Mouse (Mus musculus) hindbrain, embryonic 10.5 days (tissue): Measurements from ENCODE around the gene Mpo. TPM values are rescaled to one million over a fixed set of nuclear protein-coding genes. Genes with fewer than 3 reads are reported as not detected.

Experiments
- DNase-seq: peaks from one replicate; pipeline ENCODE4 v3.0.0-alpha.2; 2017; ENCODE audit warnings: low spot score
- H3K27ac ChIP-seq: fragments of 300-500 bp; sonication (generic); 2 replicates; pipeline ENCODE4 v1.5.1; 2016; ENCODE audit warnings: mild to moderate bottlenecking, moderate library complexity
- H3K27me3 ChIP-seq: fragments of 300-500 bp; sonication (generic); 2 replicates; pipeline ENCODE4 v1.6.1; 2016; ENCODE audit warnings: mild to moderate bottlenecking; ENCODE audit not compliant: poor library complexity, insufficient read depth, severe bottlenecking
- H3K36me3 ChIP-seq: fragments of 300-500 bp; sonication (generic); 2 replicates; pipeline ENCODE4 v1.6.1; 2016; ENCODE audit warnings: mild to moderate bottlenecking, moderate library complexity
- H3K4me1 ChIP-seq: fragments of 300-500 bp; sonication (generic); replicated peaks from 2 replicates; pipeline ENCODE4 v1.6.1; 2016; ENCODE audit warnings: mild to moderate bottlenecking
- H3K4me3 ChIP-seq: fragments of 300-500 bp; sonication (generic); 2 replicates; pipeline ENCODE4 v1.5.1; 2016; ENCODE audit warnings: mild to moderate bottlenecking, moderate library complexity
- H3K9me3 ChIP-seq: fragments of 300-500 bp; sonication (generic); 2 replicates; pipeline ENCODE4 v1.6.1; 2016; ENCODE audit warnings: mild to moderate bottlenecking, moderate library complexity
- WGBS: fragments of 180-500 bp; shearing (Covaris S2); methylation state at CpG from one replicate; pipeline ENCODE4 v1.1.7; 2016; 5-methylcytosine and 5-hydroxymethylcytosine counted together
- polyA plus RNA-seq: library from polyadenylated mRNA; unstranded; fragments of >200 nt; fragmentation: Nextera tagmentation; extraction: Ambion mirVana; gene quantifications from 2 replicates; pipeline ENCODE4 v1.2.1, GENCODE M21; 2016

Gene Mpo
- polyA plus RNA-seq, 1 experiment from 2014 or later, result 2.8 TPM

DNA sequence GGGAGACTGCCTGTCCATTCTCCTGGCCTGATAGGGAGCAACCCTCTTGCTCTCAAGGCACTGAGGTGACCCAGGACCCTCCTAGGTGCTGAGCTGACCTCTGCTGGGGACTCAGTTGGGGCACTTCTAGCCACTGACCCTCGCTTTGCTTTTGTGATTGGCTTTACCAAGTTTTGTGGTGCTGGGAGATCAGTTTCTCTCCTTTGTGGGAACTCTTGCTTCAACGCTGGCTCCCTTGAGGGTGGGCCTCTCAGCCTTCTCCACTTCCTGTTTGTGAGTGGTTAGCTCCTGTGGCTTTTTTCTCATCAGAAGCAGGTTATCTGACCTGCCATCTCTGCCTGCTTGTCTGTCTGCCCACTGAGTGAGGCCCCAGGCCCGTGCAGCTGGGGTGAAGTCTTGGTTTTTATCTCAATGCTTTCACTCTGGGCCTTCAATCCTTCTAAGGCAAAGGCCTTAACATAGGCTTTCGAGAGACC lies 41.9 kb upstream of the Mpo start:
- 75% methylated on average over 4 of the region's 4 CpGs for WGBS
- Histone ChIP-seq H3K4me1 (peaks cover 29% of the 10 kb centered on the region; the same call in 1 of the 2 replicates), H3K9me3 (no peaks in the 10 kb centered on the region), H3K4me3 (no peak overlapping the region), H3K36me3 (no peaks in the 10 kb centered on the region), H3K27ac (peak overlapping the region; percentile 73), H3K27me3 (no peaks in the 10 kb centered on the region)
- no peak for DNase-seq

DNA sequence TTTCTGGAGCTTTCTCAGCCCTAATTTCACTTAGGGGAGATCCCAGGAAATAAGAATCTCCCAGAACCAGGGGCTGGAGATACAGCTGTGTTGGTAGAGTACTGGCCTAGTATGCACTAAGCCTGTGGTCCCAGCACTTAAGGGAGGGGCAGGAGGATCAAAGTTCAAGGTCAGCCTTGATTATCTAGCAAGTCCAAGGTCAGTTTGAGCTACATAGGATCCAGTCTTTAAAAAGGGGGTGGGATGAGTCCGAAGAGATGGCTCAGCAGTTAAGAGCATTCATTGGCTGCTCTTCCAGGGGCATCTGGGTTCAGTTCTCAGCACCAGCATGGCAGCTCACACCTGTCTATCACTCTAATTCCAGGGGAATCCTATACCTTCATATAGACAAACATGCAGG lies 41.1 kb upstream of the Mpo start:
- no peak for DNase-seq
- 74% methylated on average over 1 of the region's 1 CpGs for WGBS
- Histone ChIP-seq H3K36me3 (no peaks in the 10 kb centered on the region), H3K9me3 (no peaks in the 10 kb centered on the region), H3K27ac (no peak overlapping the region), H3K4me3 (no peak overlapping the region), H3K4me1 (peaks cover 29% of the 10 kb centered on the region; the same call in 1 of the 2 replicates), H3K27me3 (no peaks in the 10 kb centered on the region)

DNA sequence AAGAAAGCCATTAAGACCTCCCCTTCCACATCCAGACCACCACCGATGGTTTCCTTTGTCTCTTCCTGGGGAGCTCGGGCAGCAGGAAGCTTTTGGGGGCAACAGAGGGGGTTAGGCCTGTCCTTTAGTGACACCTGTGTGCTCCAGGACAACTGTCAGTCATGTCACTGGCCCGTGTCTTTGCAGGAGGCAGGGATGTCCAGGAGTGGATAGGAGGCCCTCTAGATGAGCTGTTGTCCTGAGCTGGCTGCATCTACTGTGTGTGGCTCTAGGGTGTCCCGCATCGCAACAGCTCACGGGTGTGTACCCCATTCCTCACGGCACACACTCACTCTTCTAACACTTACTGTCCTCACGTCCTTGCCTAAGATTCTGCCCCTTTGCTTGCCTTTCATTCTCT lies 40.1 kb upstream of the Mpo start:
- Histone ChIP-seq H3K27ac (0 out of 2 replicates have a peak overlapping the region, but pooled peaks have one; percentile 12), H3K9me3 (no peaks in the 10 kb centered on the region), H3K4me3 (no peak overlapping the region), H3K27me3 (no peaks in the 10 kb centered on the region), H3K36me3 (no peaks in the 10 kb centered on the region), H3K4me1 (peaks cover 29% of the 10 kb centered on the region; the same call in 1 of the 2 replicates)
- 86% methylated on average over 8 of the region's 8 CpGs for WGBS
- DNase-seq, result no peak

DNA sequence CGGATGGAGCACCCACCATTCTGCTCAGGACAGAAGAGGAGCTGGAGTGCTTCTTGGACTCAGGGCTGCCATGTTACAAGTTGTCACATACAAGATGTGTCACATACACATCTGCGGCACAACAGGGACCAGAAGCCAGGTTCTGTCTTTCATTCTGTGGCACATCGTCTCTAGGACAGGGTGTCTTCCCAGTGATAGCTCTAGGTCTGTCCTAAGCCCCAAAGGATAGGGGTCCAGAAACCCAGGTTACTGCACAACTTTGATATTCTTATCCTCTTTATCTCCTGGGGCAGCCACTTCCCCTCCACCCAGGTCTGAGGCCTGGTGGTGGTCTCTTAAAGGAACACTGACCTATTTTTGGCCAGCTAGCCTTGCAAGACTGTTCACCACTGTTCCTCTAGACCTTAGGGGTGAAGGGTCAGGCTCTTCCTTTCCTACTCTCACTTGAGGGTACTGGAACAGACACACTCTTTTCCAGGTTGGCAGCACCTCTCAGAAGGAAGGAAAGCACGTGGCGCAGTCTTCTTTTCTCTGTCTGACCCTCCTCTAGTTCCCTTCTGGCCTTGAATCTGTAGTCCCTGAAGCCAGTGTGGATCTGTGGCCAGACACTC lies 39.4 kb upstream of the Mpo start:
- H3K9me3 ChIP-seq, result no peaks in the 10 kb centered on the region
- H3K4me1 ChIP-seq, result peaks cover 22% of the 10 kb centered on the region; the same call in 1 of the 2 replicates
- no peak for DNase-seq
- no peaks in the 10 kb centered on the region for H3K27me3 ChIP-seq
- peak overlapping the region; percentile 60 for H3K27ac ChIP-seq
- H3K4me3 ChIP-seq, result no peak overlapping the region
- H3K36me3 ChIP-seq, result no peaks in the 10 kb centered on the region
- WGBS, result 85% methylated on average over 5 of the region's 5 CpGs

DNA sequence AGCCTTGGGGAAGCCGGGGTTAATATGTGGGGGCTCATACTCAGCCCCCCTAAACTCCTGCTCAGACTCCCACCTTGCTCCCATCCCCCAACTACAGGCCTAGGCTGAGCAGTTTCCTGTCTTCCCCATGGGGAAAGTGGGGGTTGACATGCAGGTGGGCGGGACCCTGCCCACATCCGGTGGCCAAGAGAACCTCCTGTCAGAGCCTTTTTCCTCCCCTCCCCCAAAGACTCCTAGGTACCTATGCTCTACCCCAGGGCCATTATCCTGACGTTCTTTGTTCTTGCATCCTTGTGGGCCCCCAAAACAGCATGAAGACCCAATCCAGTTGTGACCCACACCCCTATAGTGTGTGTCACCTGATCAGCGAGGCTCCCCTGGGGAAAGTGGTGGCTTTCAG lies 38.8 kb upstream of the Mpo start:
- 74% methylated on average over 5 of the region's 5 CpGs for WGBS
- Histone ChIP-seq H3K36me3 (no peaks in the 10 kb centered on the region), H3K27ac (peak overlapping the region; percentile 60), H3K4me1 (peaks cover 16% of the 10 kb centered on the region; the same call in 1 of the 2 replicates), H3K27me3 (peaks cover 2% of the 10 kb centered on the region; the same call in 1 of the 2 replicates), H3K9me3 (no peaks in the 10 kb centered on the region), H3K4me3 (no peak overlapping the region)
- DNase-seq, result no peak

DNA sequence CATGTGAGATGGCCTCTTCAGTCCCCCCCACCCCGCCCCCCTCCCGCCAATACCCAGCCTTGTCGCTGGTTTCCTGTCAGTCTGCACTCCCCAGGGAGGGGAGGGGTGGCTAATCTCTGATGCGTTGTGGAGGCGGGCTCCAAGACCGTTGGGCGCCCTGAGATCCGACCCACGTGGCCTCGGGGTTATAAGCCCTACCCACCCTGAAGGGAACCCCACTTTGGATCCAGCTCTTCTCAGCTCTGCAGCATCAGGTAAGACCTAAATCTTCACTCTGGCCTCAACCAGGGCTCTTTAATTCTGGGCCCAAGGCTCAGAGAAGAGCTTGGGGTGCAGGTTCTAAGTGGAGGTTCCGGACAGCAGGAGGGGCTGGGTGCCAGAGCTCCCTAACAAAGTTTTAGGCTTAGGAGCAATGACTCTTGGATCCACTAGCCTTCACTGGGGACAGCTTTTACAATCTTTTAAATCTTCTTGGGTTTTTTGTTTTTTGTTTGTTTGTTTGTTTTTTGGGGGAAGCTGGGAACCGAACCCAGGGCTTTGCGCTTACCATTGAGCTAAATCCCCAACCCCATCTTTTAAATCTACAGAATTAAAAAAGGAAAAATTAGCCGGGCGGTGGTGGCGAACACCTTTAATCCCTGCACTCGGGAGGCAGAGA lies 37.9 kb upstream of the Mpo start:
- Histone ChIP-seq H3K27ac (0 out of 2 replicates have a peak overlapping the region, but pooled peaks have one; percentile 5), H3K4me1 (peaks cover 21% of the 10 kb centered on the region), H3K27me3 (peaks cover 11% of the 10 kb centered on the region), H3K36me3 (no peaks in the 10 kb centered on the region), H3K9me3 (no peaks in the 10 kb centered on the region), H3K4me3 (no peak overlapping the region; the same call in 1 of the 2 replicates)
- DNase-seq, result no peak
- 74% methylated on average over 17 of the region's 17 CpGs for WGBS

DNA sequence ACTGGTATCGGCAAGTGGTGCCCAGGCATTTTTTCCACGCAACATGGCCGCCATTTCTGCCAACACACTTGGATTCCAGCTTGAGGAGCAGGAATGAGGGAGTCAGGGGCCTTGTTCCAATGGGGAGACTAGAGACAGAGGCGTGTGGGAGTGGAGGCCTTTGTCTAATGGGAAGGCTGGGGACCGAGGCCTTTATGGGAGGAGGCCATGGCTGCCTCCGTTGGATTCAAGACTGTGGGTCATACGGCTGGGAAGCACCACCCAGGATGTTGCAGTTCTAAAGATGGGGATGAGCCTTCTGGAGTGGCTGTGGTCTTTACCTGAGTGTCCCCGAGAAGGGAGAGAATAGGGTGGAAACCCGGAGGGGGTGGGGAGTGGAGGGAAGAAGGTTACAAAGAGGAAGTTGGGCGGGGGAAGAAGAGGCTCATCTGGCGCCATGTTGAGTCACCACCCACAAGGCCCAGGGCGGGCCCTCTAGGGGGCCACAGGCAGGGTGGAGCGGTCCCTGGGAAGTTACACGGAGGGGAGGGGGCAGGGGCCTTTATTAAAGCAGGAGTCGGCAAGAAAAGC lies 37.0 kb upstream of the Mpo start:
- Histone ChIP-seq H3K36me3 (no peaks in the 10 kb centered on the region), H3K9me3 (no peaks in the 10 kb centered on the region), H3K27ac (no peak overlapping the region), H3K4me3 (peak overlapping the region; percentile 37), H3K4me1 (peaks cover 20% of the 10 kb centered on the region), H3K27me3 (peaks cover 20% of the 10 kb centered on the region)
- 84% methylated on average over 15 of the region's 15 CpGs for WGBS
- no peak for DNase-seq

DNA sequence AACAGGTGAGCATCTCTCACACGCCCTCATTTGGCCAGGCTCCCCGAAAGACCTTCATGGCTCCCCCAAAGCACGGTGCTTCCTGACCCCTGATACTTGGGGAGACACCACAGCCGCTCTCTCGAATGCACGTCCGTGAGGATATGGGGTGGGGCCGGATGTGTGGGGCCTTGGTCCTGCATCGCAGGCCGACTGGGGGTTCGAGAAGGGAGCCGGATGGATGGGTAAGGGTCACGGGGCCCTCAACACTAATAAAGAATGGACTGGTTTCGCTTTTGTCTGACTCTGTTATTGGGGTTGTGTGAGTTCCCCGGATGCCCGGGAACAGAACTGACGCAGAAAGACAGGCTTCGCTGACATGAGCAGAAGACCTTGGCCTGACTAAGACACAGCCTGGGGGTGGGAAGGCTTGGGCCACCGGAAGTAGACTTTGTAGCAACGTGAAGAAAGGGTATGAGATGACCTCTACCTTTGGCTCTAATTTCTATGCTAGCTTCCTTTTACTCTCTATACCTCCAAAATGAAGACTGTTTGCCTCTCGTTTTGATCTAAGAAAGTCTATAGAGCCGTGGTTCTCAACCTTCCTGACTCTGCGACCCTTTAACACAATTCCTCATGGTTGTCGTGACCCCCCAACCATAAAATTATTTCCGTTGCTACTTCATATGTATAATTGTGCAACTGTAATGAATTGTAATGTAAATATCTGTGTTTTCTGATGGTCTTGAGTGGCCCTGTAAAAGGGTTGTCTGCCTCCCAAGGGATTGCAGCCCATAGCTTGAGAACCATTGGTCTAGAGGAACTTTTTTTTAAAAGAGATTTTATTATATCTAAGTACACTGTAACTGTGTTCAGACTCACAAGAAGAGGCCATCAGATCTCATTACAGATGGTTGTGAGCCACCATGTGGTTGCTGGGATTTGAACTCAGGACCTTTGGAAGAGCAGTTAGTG lies 36.1 kb upstream of the Mpo start:
- peaks cover 17% of the 10 kb centered on the region for H3K4me1 ChIP-seq
- no peak for DNase-seq
- H3K4me3 ChIP-seq, result peak overlapping the region; percentile 37
- 87% methylated on average over 25 of the region's 25 CpGs for WGBS
- no peaks in the 10 kb centered on the region for H3K36me3 ChIP-seq
- no peaks in the 10 kb centered on the region for H3K9me3 ChIP-seq
- no peak overlapping the region for H3K27ac ChIP-seq
- H3K27me3 ChIP-seq, result peaks cover 29% of the 10 kb centered on the region

DNA sequence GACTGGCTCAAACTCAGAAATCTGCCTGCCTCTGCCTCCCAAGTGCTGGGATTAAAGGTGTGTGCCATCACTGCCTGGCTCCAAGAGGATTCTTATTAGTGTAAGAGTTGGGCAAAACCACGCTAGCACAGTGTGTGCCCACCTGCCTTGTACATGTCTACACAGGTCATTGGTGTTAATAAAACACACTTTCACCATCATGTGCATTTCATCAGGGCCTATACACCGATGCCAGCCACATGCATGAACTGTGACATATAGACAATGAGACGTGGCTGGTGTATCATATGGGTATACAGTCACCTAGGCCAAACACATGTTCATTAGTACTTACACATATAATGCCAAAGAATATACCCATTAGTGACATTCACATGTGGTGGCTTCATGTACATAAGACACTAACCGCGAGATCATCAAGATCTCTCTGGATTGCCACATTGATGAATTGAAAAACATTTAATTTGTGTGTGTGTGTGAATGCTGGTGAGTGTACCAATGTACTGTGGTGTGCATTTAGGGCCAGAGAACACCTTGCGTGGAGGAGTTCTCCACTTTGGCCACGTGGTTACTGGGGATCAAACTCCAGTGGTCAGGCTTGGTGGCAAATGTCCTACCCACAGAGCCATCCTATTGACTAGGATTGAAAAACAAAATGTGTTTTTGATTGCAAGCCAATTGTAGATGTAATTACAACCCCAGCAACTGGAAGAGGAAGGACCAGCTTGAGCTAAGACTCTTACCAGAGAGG lies 35.0 kb upstream of the Mpo start:
- no peak for DNase-seq
- Histone ChIP-seq H3K27ac (no peak overlapping the region), H3K36me3 (no peaks in the 10 kb centered on the region), H3K4me1 (peaks cover 26% of the 10 kb centered on the region), H3K4me3 (no peak overlapping the region), H3K27me3 (peaks cover 40% of the 10 kb centered on the region), H3K9me3 (no peaks in the 10 kb centered on the region)
- WGBS, result 82% methylated on average over 7 of the region's 7 CpGs

DNA sequence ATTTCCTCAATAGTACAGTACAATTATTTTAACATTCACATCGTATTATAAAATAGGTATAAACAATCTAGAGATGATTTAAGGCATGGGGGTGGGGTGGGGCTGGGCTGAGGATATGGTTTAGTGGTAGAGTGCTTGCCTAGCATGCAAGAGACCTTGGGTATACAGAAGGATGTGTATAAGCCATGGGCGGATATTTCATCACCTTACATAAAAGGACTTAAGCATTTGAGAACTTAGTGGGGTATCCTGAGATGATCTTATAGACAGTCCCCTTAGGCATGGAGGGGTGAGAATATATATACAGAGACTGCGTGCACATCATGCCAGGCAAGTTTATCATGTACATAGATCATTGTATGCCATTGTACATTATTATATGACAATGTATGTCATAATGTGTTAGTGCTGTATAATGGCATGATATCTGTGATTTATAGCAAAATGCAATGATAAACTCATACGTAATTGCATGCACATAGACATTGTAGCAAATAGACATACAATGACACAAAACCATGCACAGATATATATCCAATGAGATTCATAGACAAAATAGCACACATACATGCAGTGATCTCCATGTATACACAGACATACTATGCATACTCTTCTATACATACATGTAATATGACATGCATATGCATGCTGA lies 34.3 kb upstream of the Mpo start:
- WGBS, result 78% methylated on average over 4 of the region's 4 CpGs
- Histone ChIP-seq H3K27ac (no peak overlapping the region), H3K9me3 (no peaks in the 10 kb centered on the region), H3K27me3 (peaks cover 47% of the 10 kb centered on the region), H3K36me3 (no peaks in the 10 kb centered on the region), H3K4me1 (peaks cover 34% of the 10 kb centered on the region), H3K4me3 (no peak overlapping the region)
- DNase-seq, result no peak

DNA sequence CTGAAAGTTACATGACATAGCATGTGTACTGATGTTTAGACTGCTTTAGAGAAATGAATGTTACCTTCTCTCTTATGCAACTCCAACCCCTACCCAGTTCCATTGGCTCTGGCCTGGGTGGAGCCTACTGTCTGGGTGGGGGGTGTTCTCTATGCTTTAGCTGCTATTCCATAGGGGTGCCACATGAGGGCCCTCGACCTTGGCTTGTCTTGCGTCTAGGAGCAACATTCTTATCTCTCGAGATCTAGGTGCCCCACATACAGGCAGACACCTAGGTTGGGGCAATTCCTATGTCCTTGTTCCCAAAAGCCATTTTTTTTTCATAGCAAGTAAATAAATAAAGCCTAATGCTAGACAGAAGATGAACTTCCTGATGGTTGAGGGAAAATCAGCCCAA lies 33.8 kb upstream of the Mpo start:
- Histone ChIP-seq H3K27me3 (peaks cover 52% of the 10 kb centered on the region), H3K36me3 (no peaks in the 10 kb centered on the region), H3K4me1 (peaks cover 35% of the 10 kb centered on the region), H3K27ac (no peak overlapping the region), H3K4me3 (no peak overlapping the region), H3K9me3 (no peaks in the 10 kb centered on the region)
- no peak for DNase-seq
- 5% methylated on average over 3 of the region's 3 CpGs for WGBS
